Mouse (Mus musculus) retina, postnatal 1 day (tissue): ENCODE results near the gene Wbp2nl.
A peak's percentile ranks its signal among the peaks of the same experiment; 100 is the strongest.
"Not testable (repeated sequence)": the region's sequence is repeated elsewhere in the genome, so short reads cannot be mapped to it uniquely, and the experiment has no call there.

Source experiments
- DNase-seq: peaks from one replicate; pipeline ENCODE4 v3.0.0-alpha.2; 2012

Gene Wbp2nl

DNA sequence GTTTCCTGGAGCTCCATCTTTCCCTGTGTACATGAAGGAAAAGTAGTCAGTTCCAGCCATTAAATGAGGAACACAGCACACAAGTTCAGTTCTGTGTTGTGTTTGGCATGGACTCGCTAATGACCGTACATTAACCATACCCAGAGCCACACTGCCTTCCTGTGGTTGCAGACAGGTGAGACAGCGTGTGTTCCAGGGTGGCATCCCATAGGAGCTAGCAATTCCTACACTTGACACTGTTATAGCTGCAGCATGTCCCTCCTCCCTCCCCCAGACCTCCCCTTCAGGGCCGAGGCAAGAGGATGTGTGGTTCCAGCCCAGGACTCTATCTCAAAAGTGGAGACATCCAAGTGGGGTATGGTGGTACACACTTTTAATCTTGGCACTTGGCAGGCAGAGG lies 51.6 kb downstream of the Wbp2nl start:
- no peak for DNase-seq

DNA sequence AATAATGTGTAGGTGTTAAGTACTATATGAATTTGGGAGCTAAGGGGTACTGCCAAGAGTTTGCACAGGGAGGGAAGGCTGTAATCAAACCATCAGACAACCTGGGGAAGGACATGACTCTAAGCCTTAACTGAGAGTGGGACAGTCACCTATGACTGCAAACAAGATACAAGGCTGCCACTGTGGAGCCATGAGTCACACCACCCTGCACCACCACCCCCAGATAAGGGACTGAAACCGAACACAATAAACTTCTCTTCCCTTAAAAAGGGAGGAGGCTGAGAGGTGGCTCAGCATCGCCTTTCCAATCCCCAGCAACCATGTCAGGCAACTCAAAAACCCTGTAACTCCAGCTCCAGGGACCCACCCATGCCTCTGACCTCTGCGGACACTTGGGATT lies 52.7 kb downstream of the Wbp2nl start:
- no peak for DNase-seq

DNA sequence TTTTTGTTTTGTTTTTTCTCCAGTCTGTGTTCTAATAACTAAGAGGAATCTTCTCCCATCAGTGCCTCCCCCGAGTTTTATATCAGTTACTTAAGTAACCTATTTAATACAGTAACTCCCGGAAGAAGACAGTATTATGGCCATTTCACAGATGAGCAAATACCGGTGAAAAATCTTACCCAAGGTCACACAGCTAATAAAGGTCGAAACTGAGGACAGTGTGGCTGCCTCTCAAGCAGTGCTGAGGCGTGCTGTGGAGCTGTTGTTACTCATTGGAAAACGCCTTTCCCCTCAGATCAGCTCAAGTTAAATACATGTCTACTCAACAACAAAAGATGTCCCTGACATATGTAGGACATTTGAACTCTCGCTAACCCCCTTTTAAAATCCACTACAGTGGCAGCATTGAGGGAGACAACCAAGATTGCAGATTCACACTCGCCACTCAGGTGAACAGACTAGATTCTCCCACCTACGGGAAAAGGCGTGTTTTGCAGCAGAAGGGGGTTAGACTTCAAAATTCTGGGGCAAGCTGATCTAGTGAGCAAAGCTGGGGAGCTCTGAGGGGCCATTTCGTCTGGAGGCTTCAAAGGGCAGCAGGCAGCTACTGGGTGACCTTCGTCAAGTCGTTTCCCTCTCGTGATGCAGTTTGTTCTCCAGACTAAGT lies 54.5 kb downstream of the Wbp2nl start:
- no peak for DNase-seq

- no peak for DNase-seq
Measured at GRCm38 (mm10) chr15:82353745-82354113, 55.0 kb downstream of the Wbp2nl start.

DNA sequence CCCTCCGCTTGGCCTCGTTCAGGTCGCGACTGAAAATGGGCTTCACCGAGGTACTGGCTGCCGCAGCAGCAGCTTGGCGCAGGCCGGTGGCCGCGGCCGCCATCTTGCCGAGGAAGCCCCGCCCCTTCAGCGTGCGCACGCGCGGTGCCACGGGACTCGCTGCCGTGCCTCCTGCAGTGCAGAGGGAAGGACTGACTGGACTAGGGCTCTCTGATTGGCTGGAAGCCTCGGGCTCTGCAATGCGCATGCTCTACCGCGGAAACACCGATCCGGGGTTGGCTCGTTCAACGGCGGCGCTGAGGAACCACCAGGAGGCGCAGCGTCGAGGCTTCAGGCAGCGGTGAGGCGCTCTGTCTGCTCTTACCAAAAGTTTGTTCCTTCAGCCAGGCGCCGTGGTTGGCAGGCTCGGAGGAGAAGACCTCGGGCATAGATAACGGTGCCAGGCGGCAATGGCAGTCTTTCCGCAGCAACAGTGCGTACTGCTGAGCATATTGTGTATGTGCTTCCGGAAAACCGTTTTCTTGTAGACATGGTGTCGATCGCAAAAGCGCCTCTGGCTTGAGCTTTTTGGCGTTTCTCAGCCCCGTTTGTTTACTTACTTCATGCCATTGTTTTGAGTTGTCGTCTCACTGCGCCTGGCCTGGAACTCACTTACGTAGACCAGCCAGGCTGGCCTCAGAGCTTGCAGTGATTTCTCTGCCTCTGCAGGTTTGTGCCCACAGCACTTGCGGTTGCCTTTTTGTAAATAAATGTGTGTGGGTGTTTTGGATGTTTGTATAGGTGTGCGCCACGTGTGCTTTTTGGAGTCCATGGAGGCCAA lies 55.6 kb downstream of the Wbp2nl start, which contains the start of gene Ndufa6:
TSS of gene Ndufa6 (minus strand) at position 197 of the 820 bp plus-strand sequence.
- DNase-seq, result peak; percentile 99

DNA sequence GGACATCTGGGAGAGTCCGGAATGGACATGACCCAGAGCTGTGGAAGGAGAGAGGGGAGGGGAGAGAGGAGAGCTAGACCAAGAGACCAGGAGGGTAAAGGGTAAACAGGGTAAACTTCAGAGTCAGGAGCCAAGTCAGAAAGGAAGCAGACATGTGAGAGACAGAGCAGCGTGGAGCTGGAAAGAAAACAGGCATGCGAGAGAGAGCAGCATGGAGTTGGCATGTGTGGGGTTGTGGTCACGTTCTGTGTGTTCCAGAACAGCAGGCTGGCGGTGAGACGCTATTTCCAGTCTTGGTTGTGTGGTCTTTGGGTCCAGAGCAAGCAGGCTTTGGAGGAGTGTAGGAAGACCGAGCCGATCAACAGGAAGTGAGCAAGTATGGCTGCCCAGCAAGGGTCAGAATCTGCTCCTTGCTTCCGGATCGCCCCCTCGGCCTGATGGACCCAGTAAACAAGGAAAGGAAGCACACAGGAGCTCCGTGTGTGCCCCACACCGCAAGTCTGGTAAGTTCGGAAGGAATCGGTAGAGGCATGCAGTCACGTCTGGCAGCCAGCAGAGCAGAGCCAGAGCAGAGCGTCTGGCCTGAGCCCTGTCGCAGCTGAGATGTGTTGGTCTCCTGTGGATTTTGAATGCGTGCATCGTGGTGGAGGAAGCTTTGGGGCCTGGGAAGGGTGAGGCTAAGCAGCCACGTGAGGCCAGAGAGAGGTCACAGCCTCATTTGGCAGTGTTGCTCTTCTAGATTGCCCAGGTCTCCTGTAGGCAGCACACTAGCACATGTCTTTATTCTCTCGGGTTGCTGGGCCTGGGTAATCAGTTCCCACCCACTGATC lies 59.9 kb downstream of the Wbp2nl start:
- DNase-seq, result no peak

DNA sequence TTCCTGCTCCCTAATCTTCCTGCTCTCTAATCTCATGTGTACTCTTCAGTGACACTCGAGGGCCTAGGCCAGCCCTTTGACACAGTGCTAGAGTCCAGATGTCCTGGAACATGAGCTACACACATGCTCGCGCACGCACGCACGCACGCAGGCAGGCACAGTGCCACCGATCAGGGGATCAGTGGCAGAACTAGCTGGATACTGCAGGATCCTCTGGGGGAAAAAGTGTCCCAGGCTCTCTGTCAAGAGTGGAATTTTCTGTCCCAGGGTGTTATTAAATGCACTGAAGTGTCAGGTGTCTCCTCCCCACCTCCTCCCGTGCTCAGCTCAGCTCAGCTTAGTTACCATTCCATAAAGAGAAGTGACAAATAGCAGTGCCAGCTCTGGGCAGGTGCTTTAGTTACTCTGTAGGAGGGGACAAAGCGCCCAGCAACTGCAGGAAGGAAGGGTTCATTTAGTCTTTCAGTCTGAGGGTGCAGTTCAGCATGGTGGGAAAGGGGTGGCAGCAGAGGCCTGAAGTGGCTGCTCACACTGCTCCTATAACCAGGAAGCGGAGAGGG lies 62.8 kb downstream of the Wbp2nl start:
- DNase-seq, result no peak

- no peak for DNase-seq
Measured at GRCm38 (mm10) chr15:82362234-82362633, 63.5 kb downstream of the Wbp2nl start.

- DNase-seq, result not testable (repeated sequence)
Measured at GRCm38 (mm10) chr15:82363801-82364200, 65.0 kb downstream of the Wbp2nl start.
